Mouse (Mus musculus): ENCODE data around the gene Megf6. TPM values are rescaled to one million over a fixed set of nuclear protein-coding genes. Genes with fewer than 3 reads are reported as not detected.

Megf6 gene
- total RNA-seq, 2 experiments from 2014 or later: 0.12 TPM; not detected in 1

DNA sequence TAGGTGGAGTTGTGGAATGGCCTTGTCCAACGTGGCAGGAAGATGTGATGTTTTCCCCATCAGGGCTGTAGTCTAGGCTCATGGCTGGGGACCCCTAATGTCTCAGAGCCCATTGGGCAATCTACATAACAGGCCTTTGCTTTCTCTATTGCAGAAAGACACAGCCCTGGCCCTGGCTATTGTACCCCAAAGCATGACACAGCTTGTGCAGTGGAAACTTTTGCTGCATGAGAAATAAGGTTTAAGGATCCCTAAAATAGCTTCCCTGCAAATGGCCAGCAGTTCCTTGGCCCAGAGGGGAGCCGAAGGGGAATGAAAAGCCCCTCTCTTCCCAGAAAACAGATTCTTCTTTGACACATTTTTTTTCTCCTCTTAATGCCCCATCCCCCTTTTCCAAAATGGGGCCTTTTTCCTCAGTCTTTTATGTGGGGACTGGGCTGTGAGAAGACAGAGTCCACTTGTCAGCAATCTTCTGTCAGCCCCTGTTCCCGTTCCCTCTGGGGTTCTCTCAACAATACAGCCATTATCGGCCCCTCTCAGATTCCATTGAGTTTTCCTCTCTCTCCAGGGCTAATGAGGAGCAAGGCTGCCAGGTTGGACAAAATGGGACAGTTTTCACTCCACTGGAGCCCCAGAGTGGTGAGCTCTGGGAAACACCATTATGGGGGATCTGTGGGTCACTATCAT lies 142.5 kb downstream of the Megf6 start:
- no peak for ATAC-seq (replicated peaks; ENCODE audit: poor library complexity)

DNA sequence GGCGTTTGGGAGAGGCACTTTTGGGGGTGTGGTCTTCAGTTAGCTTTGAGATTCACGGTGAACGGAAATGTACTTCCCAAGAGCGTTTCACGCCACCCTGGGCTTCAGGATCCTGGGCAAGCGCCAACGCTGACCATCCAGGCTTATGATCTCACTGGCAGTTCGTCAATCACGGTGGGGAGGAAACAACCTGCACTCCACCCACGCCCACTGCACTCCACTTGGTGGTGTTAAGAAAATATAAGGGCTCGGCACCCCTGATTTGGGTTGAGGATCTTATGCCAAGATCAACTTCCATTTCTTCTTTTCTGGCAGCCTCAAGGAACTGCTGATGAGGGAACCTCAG lies 143.1 kb downstream of the Megf6 start:
- ATAC-seq (replicated peaks; ENCODE audit: poor library complexity): no peak

Other genes with a start within 250 kb of the Megf6 start
- 50.8 and 61.9 TPM in 2 replicates for gene A430005L14Rik, start 213.5 kb upstream of the Megf6 start, total RNA-seq (2015)
- 48.3 and 55.0 TPM in 2 replicates for gene A430005L14Rik, start 213.5 kb upstream of the Megf6 start, total RNA-seq (2017)
- gene Dffb, start 195.6 kb upstream of the Megf6 start, total RNA-seq (2015): 8.6 and 11.4 TPM in 2 replicates
- 13.7 and 14.1 TPM in 2 replicates for gene Dffb, start 195.6 kb upstream of the Megf6 start, total RNA-seq (2017)
- 7.0 and 7.4 TPM in 2 replicates for gene Cep104, start 195.5 kb upstream of the Megf6 start, total RNA-seq (2015)
- 4.7 and 5.6 TPM in 2 replicates for gene Cep104, start 195.5 kb upstream of the Megf6 start, total RNA-seq (2017)
- 11.1 and 11.3 TPM in 2 replicates for gene Lrrc47, start 159.0 kb upstream of the Megf6 start, total RNA-seq (2015)
- gene Lrrc47, start 159.0 kb upstream of the Megf6 start, total RNA-seq (2017): 25.5 and 49.3 TPM in 2 replicates
- 8.2 and 13.6 TPM in 2 replicates for gene Smim1, start 144.5 kb upstream of the Megf6 start, total RNA-seq (2015)
- gene Smim1, start 144.5 kb upstream of the Megf6 start, total RNA-seq (2017): 2.6 and 4.6 TPM in 2 replicates
- gene Ccdc27, start 128.1 kb upstream of the Megf6 start, total RNA-seq (2015): not detected in 2 replicates
- not detected in 2 replicates for gene Ccdc27, start 128.1 kb upstream of the Megf6 start, total RNA-seq (2017)
- gene Trp73, start 30.5 kb upstream of the Megf6 start, total RNA-seq (2015): not detected in 2 replicates
- not detected in 2 replicates for gene Trp73, start 30.5 kb upstream of the Megf6 start, total RNA-seq (2017)
- 9.9 and 11.9 TPM in 2 replicates for gene Wrap73, start 28.4 kb upstream of the Megf6 start, total RNA-seq (2015)
- 9.1 and 13.0 TPM in 2 replicates for gene Wrap73, start 28.4 kb upstream of the Megf6 start, total RNA-seq (2017)
- 41.9 and 43.8 TPM in 2 replicates for gene Tprgl, start 10.1 kb upstream of the Megf6 start, total RNA-seq (2015)
- gene Tprgl, start 10.1 kb upstream of the Megf6 start, total RNA-seq (2017): 22.9 and 32.9 TPM in 2 replicates
- gene Arhgef16, start 130.9 kb downstream of the Megf6 start, total RNA-seq (2015): not detected in 2 replicates
- not detected in 2 replicates for gene Arhgef16, start 130.9 kb downstream of the Megf6 start, total RNA-seq (2017)
- not detected in 2 replicates for gene B230104I21Rik, start 165.4 kb downstream of the Megf6 start, total RNA-seq (2015)
- gene B230104I21Rik, start 165.4 kb downstream of the Megf6 start, total RNA-seq (2017): not detected in 2 replicates

Data from megakaryocyte progenitor cell, adult 5-6 weeks (primary cell).